Mouse (Mus musculus) lung, postnatal 0 days (tissue): ENCODE measurements at regions not wholly inside any gene's neighbourhood (a gene's known extent, or its start where the extent isn't known, plus 50 kb on each side); places are given as distances from the start of the nearest gene placed in this dataset.

Experiments
- ATAC-seq: fragments of 200-750 bp; cut with Nextera tagmentation; 2 replicates; pipeline ENCODE4 v1.8.0; 2017; ENCODE audit warnings: moderate library complexity
- DNase-seq: peaks from one replicate; pipeline ENCODE4 v3.0.0-alpha.2; 2016; ENCODE audit warnings: low spot score
- H3K27ac ChIP-seq: fragments of 300-500 bp; sonication (generic); 2 replicates; pipeline ENCODE4 v1.5.1; 2014; ENCODE audit warnings: antibody characterized with exemption, mild to moderate bottlenecking, low read length, mixed read lengths
- H3K27me3 ChIP-seq: fragments of 300-500 bp; sonication (generic); replicated peaks from 2 replicates; pipeline ENCODE4 v1.6.1; 2014; ENCODE audit warnings: low read length, mixed read lengths; ENCODE audit not compliant: insufficient read depth
- H3K36me3 ChIP-seq: fragments of 300-500 bp; sonication (generic); 2 replicates; pipeline ENCODE4 v1.6.1; 2014; ENCODE audit warnings: low read length, mixed read lengths; ENCODE audit not compliant: insufficient read depth
- H3K4me1 ChIP-seq: fragments of 300-500 bp; sonication (generic); 2 replicates; pipeline ENCODE4 v1.6.1; 2014; ENCODE audit warnings: antibody characterized with exemption, low read depth, low read length, mixed read lengths; ENCODE audit not compliant: insufficient read depth
- H3K4me2 ChIP-seq: fragments of 300-500 bp; sonication (generic); replicated peaks from 2 replicates; pipeline ENCODE4 v1.6.1; 2014; ENCODE audit warnings: low read depth, mild to moderate bottlenecking, low read length, moderate library complexity, mixed read lengths
- H3K4me3 ChIP-seq: fragments of 300-500 bp; sonication (generic); 2 replicates; pipeline ENCODE4 v1.5.1; 2014; ENCODE audit warnings: low read depth, low read length
- H3K9ac ChIP-seq: fragments of 300-500 bp; sonication (generic); replicated peaks from 2 replicates; pipeline ENCODE4 v1.6.1; 2014; ENCODE audit warnings: low read depth, mild to moderate bottlenecking
- H3K9me3 ChIP-seq: fragments of 300-500 bp; sonication (generic); 2 replicates; pipeline ENCODE4 v1.6.1; 2016; ENCODE audit warnings: low read length, mixed read lengths
- CTCF ChIP-seq: IDR thresholded peaks from 2 replicates; pipeline ENCODE4 v1.5.1; 2016; ENCODE audit warnings: antibody characterized with exemption, mild to moderate bottlenecking
- EP300 ChIP-seq: IDR thresholded peaks from 2 replicates; pipeline ENCODE4 v1.6.1; 2016; ENCODE audit warnings: antibody characterized with exemption, mild to moderate bottlenecking, control low read depth
- WGBS: fragments of 180-500 bp; shearing (Covaris S2); extraction: QIAGEN DNeasy Blood & Tissue Kit; methylation state at CpG from one replicate; pipeline ENCODE4 v1.1.7; 2014; 5-methylcytosine and 5-hydroxymethylcytosine counted together

DNA sequence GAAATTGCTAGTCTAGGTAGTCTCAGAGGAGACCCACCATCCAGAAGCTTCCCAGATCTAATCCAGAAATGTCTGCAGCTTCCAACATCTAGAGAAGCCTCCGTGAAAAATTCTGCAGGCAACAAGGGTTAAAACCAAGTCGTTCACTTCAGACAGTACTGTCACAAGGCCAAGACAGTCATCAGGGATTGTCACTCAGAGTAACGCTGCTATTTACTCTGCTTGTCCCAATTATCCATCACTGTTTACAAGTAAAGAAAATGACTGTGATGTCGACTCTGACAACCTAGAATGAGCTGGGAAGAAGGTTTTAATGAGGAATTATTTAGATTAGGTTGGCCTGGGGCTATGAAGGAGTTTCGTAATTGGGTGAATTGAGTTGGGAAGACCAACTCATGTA lies 82.1 kb upstream of the Rasgrf1 start:
- ATAC-seq: peak; percentile 3; the same call in 1 of the 2 replicates
- DNase-seq: no peak
- Histone ChIP-seq H3K9ac (no peak overlapping the region), H3K4me2 (no peak overlapping the region; the same call in 1 of the 2 replicates), H3K4me3 (no peak overlapping the region), H3K9me3 (no peaks in the 10 kb centered on the region), H3K27me3 (0 out of 2 replicates have a peak, but pooled peaks cover 3% of the 10 kb centered on the region), H3K27ac (no peak overlapping the region), H3K36me3 (no peaks in the 10 kb centered on the region), H3K4me1 (no peaks in the 10 kb centered on the region)
- WGBS: 47% methylated on average over 5 of the region's 5 CpGs
- TF ChIP-seq CTCF (no peak), EP300 (no peak)

DNA sequence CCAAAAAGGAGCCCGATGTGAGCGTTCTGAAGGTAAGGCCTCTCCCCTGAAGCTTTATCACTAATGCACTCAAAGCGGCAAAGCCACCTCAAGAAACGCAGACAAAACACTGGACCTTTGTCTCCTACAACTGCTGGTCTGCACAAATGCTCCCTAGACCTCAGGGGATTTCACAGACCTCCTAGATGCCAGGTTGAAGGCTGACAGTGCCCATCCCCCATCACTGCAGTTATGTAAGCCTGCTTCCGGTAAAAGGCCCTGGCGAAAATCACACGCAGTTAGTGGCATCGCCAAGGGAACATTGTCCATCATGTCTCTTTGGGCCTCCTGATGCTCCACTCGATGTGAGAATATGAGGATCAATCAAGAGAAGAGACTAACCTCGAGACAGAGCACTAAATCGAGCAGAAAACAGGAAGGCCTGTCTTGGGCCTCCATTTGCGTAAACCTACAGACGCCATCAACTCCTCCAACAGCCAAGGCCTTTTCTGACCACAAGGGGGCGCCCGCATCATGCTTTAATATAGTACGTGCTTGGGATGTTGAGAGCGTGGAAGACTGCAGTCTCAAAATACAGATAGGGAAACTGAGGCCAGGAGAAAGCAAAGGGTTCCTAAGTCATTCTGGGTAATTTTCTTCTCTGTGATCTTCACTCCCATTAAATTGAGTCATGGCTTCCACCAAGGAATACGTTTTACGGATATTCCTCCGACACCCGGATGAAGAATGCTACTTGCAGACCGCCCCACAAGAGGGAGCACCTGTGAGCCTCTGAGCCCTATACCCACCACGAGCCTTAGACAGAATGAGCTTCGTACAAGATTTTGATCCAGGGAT lies 82.8 kb upstream of the Rasgrf1 start:
- H3K9me3 ChIP-seq: no peaks in the 10 kb centered on the region
- no peak overlapping the region for H3K27ac ChIP-seq
- no peaks in the 10 kb centered on the region for H3K4me1 ChIP-seq
- peak; percentile 83 for TF ChIP-seq CTCF
- no peak for TF ChIP-seq EP300
- H3K9ac ChIP-seq: no peak overlapping the region
- WGBS: 37% methylated on average over 24 of the region's 24 CpGs
- ATAC-seq: peak; percentile 89
- 0 out of 2 replicates have a peak, but pooled peaks cover 3% of the 10 kb centered on the region for H3K27me3 ChIP-seq
- H3K4me2 ChIP-seq: peak overlapping the region; percentile 47
- peak; percentile 80 for DNase-seq
- no peaks in the 10 kb centered on the region for H3K36me3 ChIP-seq
- peak overlapping the region; percentile 1; the same call in 1 of the 2 replicates for H3K4me3 ChIP-seq

DNA sequence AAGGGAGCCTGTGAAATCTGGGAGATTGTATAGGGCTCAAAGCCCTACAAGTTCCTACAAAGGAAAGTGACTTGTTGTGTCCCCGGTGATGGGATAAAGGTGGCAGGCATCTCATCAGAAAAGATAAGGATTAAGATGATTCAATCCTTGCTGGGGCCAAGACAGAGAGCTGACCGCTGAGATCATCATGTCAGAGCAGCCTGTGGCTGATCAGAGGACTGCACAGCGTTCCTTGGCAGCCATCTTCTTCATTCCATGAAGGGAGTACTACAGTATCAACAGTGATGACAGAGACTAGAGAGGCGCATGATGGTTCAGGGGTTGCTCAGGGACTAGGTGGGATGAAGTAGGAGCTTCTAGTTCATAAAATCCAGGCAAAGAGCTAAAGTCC lies 83.6 kb upstream of the Ankrd34c start:
- Histone ChIP-seq H3K4me1 (no peaks in the 10 kb centered on the region), H3K4me3 (no peak overlapping the region), H3K36me3 (no peaks in the 10 kb centered on the region), H3K9me3 (no peaks in the 10 kb centered on the region), H3K27ac (no peak overlapping the region), H3K4me2 (no peak overlapping the region), H3K9ac (no peak overlapping the region), H3K27me3 (0 out of 2 replicates have a peak, but pooled peaks cover 3% of the 10 kb centered on the region)
- TF ChIP-seq CTCF (no peak), EP300 (no peak)
- ATAC-seq: no peak
- WGBS: 78% methylated on average over 4 of the region's 4 CpGs
- no peak for DNase-seq

DNA sequence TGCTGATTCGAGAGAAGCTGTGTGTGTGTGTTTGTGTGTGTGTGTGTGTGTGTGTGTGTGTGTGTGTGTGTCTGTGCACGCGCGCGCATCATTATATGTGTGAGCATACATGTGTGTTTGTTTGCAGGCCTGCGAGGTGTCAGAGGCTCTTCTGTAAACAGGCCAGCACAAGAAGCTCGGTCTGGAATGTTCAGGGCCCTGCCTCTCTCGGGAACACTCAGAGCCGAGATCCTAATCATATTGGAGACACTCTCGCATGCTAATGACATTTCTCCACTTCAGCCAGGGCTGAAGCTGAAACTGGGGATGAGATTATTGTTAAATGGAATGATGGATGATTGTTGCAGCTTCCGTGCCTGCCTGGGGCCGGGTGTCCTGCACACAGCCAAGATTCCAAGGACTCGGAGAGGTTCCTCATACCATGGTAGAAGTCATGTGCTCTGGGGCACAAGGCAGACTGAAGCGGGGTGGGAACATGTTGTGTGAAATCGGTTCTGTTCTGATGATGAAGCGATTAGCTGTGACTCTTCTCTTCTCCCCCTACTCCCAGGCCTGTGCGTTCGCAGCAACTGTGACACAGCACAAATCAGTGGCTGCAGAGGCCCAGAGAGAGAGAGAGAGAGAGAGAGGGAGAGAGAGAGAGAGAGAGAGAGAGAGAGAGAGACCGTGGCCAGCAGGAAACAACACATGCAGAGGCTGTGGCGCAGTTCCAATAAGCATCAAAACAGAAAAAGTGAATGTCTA lies 83.0 kb upstream of the Ankrd34c start:
- 0 out of 2 replicates have a peak, but pooled peaks cover 3% of the 10 kb centered on the region for H3K27me3 ChIP-seq
- no peak for TF ChIP-seq EP300

DNA sequence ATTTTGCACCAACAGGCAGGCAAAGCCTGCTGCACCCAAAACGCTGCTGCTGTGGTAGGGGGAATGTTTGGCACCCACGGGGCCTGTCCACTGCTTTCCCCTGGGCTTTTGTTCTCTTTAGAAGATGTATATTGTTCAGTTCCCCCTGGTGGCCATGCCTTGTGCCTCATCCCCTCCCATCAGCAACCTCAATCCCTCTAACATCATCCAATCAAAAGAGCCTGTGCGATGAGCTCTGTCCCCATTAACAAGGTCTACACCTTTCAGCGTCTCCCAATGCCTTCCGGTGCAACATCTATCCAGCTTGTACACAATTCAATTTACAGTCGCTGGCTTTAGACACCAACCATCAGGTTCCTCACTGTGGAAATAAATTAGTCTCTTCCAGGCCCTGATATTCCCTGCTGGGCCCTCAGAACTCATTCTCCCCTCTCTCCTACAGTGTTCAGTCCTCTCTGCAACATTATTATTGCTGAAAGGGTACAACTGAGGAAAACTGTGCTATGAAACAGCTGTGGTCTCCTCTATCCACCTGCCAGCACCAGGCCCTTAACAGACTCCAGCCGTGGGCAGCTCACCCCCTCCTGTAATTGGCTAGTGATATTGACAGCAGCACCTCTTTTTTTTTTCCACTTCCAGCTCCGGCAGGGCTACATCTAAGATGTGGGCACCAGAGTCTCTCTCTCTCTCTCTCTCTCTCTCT lies 75.5 kb upstream of the Ankrd34c start:
- no peak for TF ChIP-seq CTCF
- no peak for TF ChIP-seq EP300
- Histone ChIP-seq H3K9me3 (no peaks in the 10 kb centered on the region), H3K36me3 (no peaks in the 10 kb centered on the region), H3K27ac (no peak overlapping the region), H3K4me2 (no peak overlapping the region), H3K9ac (no peak overlapping the region), H3K4me3 (no peak overlapping the region), H3K27me3 (no peaks in the 10 kb centered on the region), H3K4me1 (no peaks in the 10 kb centered on the region)
- DNase-seq (no peak), ATAC-seq (no peak)
- WGBS: 62% methylated on average over 8 of the region's 8 CpGs

More for the DNA sequence above, 83.0 kb upstream of the Ankrd34c start:
- ATAC-seq (peak; percentile 47), DNase-seq (peak; percentile 30)
- 40% methylated on average over 20 of the region's 20 CpGs for WGBS
- H3K36me3 ChIP-seq: no peaks in the 10 kb centered on the region
- no peak overlapping the region for H3K4me3 ChIP-seq
- no peak overlapping the region for H3K27ac ChIP-seq
- no peak overlapping the region for H3K4me2 ChIP-seq
- no peaks in the 10 kb centered on the region for H3K4me1 ChIP-seq
- H3K9ac ChIP-seq: no peak overlapping the region
- no peaks in the 10 kb centered on the region for H3K9me3 ChIP-seq

DNA sequence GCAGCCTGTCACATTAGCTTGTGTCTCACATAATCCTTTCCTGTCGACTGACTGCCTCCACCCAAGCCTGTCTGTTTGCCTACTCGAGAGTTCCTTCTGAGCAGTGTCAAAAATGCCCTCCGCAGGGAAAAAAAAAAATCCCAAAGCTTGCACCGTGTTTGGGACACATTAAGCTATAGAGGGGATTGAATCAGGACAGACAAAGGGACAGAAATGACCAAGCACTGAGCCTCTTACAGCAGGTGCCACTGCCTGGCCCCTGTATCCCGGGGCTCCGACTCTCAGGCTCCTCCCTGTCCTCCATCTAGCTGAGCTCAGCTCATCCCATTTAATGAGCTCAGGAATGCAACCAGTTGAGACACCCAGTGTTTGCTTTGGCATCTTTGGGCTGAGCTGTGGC lies 69.1 kb upstream of the Ankrd34c start:
- no peak overlapping the region for H3K9ac ChIP-seq
- H3K4me1 ChIP-seq: no peaks in the 10 kb centered on the region
- ATAC-seq: no peak
- no peaks in the 10 kb centered on the region for H3K36me3 ChIP-seq
- no peak for DNase-seq
- no peaks in the 10 kb centered on the region for H3K27me3 ChIP-seq
- no peaks in the 10 kb centered on the region for H3K9me3 ChIP-seq
- TF ChIP-seq EP300 (no peak), CTCF (no peak)
- no peak overlapping the region for H3K4me3 ChIP-seq
- WGBS: 35% methylated on average over 6 of the region's 6 CpGs
- no peak overlapping the region for H3K4me2 ChIP-seq
- no peak overlapping the region for H3K27ac ChIP-seq
